Mouse (Mus musculus) heart, postnatal 25 days (tissue): ENCODE results near the gene Evl. TPM values are rescaled to one million over a fixed set of nuclear protein-coding genes. Genes with fewer than 3 reads are reported as not detected.

ENCODE experiments used
- DNase-seq: peaks from one replicate; pipeline ENCODE4 v3.0.0; 2022; ENCODE audit warnings: low spot score
- intact Hi-C: fragments of 180-260 bp; cut with DNase I; formaldehyde crosslinking; loops from one replicate; pipeline ENCODE4 v1.15.1; 2025
- microRNA-seq: library from miRNA; unstranded; fragments of <30 nt; microRNA quantifications from one replicate; pipeline ENCODE4 v1.2.0, GENCODE M21; 2022
- total RNA-seq, 2 experiments: library from RNA; stranded (reverse); gene quantifications; 2 replicates each; pipeline ENCODE4 v1.2.3; 2021

The Evl gene
- total RNA-seq, 2 experiments from 2014 or later = 50.8 to 51.7 TPM

- DNase-seq = no peak
- intact Hi-C loops = no loop called here
Measured at GRCm38 (mm10) chr12:108715854-108716253, 161.3 kb downstream of the Evl start.

GRCm38 (mm10) chr12:108718485-108718884 is 164.0 kb downstream of the Evl start:
- intact Hi-C loops = no loop called here
- DNase-seq = no peak

GRCm38 (mm10) chr12:108722464-108722863 is 167.9 kb downstream of the Evl start:
- intact Hi-C loops = no loop called here
- DNase-seq = no peak

- no peak for DNase-seq
- intact Hi-C loops = no loop called here
Measured at GRCm38 (mm10) chr12:108723841-108724240, 169.3 kb downstream of the Evl start.

- intact Hi-C loops = no loop called here
- DNase-seq = no peak
Measured at GRCm38 (mm10) chr12:108734386-108734785, 179.9 kb downstream of the Evl start.

GRCm38 (mm10) chr12:108737838-108738237 is 183.3 kb downstream of the Evl start:
- no peak for DNase-seq
- intact Hi-C loops = no loop called here

Small RNA genes within 50 kb of the gene (microRNA-seq; reads per million reads assigned to microRNA genes)
- gene Gm23872 = not detected
- gene Mir342 = 2,417 reads per million, percentile 87 among the genes with 10 or more reads in this experiment

Other genes with a start within 250 kb of the Evl start
- gene Hhipl1, start 248.4 kb upstream of the Evl start, total RNA-seq = 1 to 10 TPM in 1 of 2 experiments, under 1 TPM in 1; 0.95 to 1.7 TPM
- gene Cyp46a1, start 220.3 kb upstream of the Evl start, total RNA-seq = under 1 TPM; 0.31 to 0.36 TPM
- 10 to 100 TPM; 76.4 to 78.6 TPM for gene Eml1, start 183.8 kb upstream of the Evl start, total RNA-seq
- gene Degs2, start 147.6 kb downstream of the Evl start, total RNA-seq = under 1 TPM; 0.56 to 0.62 TPM
- gene Yy1, start 238.3 kb downstream of the Evl start, total RNA-seq = 10 to 100 TPM; 28.3 to 38.9 TPM